Comparison of ENCODE assay signal across 8 mouse cellular contexts in the genomic region with DNA sequence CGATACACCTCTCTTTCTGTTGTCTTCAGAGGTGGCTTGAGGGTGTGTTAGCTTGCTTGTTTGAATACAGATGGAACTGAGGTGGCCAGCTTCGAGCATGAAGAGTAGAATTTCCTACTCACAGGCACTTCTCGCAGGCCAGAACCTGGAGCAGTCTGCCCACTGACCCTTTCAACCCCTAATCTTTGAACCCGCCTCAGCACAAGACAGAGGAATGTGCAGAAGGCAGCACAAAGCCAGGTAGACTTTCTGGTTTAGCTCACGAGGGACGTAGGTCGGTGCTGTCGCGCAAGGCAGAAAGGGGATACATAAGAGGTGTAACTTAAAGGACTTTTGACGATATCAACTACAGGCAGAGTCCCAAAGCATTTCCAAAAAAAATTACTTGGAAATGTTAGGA. TPM values are rescaled to one million over a fixed set of nuclear protein-coding genes. Genes with fewer than 3 reads are reported as not detected.
A peak's percentile ranks its signal among the peaks of the same experiment; 100 is the strongest.
DNase-seq lines count a peak whose midpoint lies in the region; ATAC-seq lines count a peak whose summit lies in the region.

No protein-coding gene starts in this region.

- H3K9ac ChIP-seq in forebrain, embryonic 15.5 days (replicated peaks), result peak overlapping the region; percentile 69
- peak overlapping the region; percentile 93 for H3K9ac ChIP-seq in kidney, embryonic 16.5 days (replicated peaks; ENCODE audit: low read length)
- peak overlapping the region; percentile 65; the same call in 1 of the 2 replicates for H3K9ac ChIP-seq in midbrain, embryonic 16.5 days (ENCODE audit: low read depth, low read length)

- H3K27ac ChIP-seq in heart, embryonic 10.5 days, result peak overlapping the region; percentile 95
- no peak overlapping the region for H3K27ac ChIP-seq in forebrain, embryonic 15.5 days (replicated peaks)
- peak overlapping the region; percentile 93 for H3K27ac ChIP-seq in kidney, embryonic 16.5 days (ENCODE audit: low read length)
- no peak overlapping the region for H3K27ac ChIP-seq in midbrain, embryonic 16.5 days (ENCODE audit: low read length)

- ATAC-seq in forebrain, embryonic 15.5 days (replicated peaks), result no peak
- peak; percentile 10; the same call in 1 of the 2 replicates for ATAC-seq in kidney, embryonic 16.5 days (ENCODE audit: low FRiP score, low TSS enrichment)
- no peak for ATAC-seq in midbrain, embryonic 16.5 days
- ATAC-seq in monocyte, adult 5-6 weeks (replicated peaks; ENCODE audit: insufficient number of reproducible peaks, low FRiP score, low TSS enrichment, poor library complexity, severe bottlenecking), result no peak

- intact Hi-C loops in heart, postnatal 25 days (cut with DNase I), result loop anchor here (2.0 to 5.0 kb wide), 2 partner anchors 20 to 35 kb away; no protein-coding TSS in a partner anchor

- H3K4me3 ChIP-seq in heart, embryonic 10.5 days, result peak overlapping the region; percentile 84
- H3K4me3 ChIP-seq in forebrain, embryonic 15.5 days, result peak overlapping the region; percentile 82
- peak overlapping the region; percentile 84 for H3K4me3 ChIP-seq in kidney, embryonic 16.5 days (ENCODE audit: low read length)
- H3K4me3 ChIP-seq in midbrain, embryonic 16.5 days (ENCODE audit: low read depth, low read length), result peak overlapping the region; percentile 52

- H3K4me1 ChIP-seq in heart, embryonic 10.5 days, result peaks cover 41% of the 10 kb centered on the region
- H3K4me1 ChIP-seq in forebrain, embryonic 15.5 days, result peaks cover 12% of the 10 kb centered on the region
- peaks cover 45% of the 10 kb centered on the region for H3K4me1 ChIP-seq in kidney, embryonic 16.5 days (ENCODE audit: insufficient read depth, low read length)
- H3K4me1 ChIP-seq in midbrain, embryonic 16.5 days (ENCODE audit: control insufficient read depth, insufficient read depth, low read length), result peaks cover 5% of the 10 kb centered on the region; the same call in 1 of the 2 replicates

- no peak for DNase-seq in heart, embryonic 10.5 days (ENCODE audit: low spot score)
- no peak for DNase-seq in heart, postnatal 25 days (ENCODE audit: low spot score)
- peak; percentile 38 for DNase-seq in R1 (ENCODE audit: low read depth, low spot score)
- no peak for DNase-seq in spleen, adult 12 weeks (ENCODE audit: low spot score)

- no peaks in the 10 kb centered on the region for H3K27me3 ChIP-seq in heart, embryonic 10.5 days (ENCODE audit: insufficient read depth, poor library complexity, severe bottlenecking)
- H3K27me3 ChIP-seq in forebrain, embryonic 15.5 days, result peaks cover 7% of the 10 kb centered on the region
- no peaks in the 10 kb centered on the region for H3K27me3 ChIP-seq in kidney, embryonic 16.5 days (ENCODE audit: insufficient read depth, low read length)
- H3K27me3 ChIP-seq in midbrain, embryonic 16.5 days (ENCODE audit: control insufficient read depth, insufficient read depth, low read depth, low read length), result peaks cover 8% of the 10 kb centered on the region; the same call in 1 of the 2 replicates

- no peaks in the 10 kb centered on the region for H3K36me3 ChIP-seq in heart, embryonic 10.5 days
- H3K36me3 ChIP-seq in forebrain, embryonic 15.5 days, result no peaks in the 10 kb centered on the region
- no peaks in the 10 kb centered on the region for H3K36me3 ChIP-seq in kidney, embryonic 16.5 days (ENCODE audit: insufficient read depth, low read length)
- no peaks in the 10 kb centered on the region for H3K36me3 ChIP-seq in midbrain, embryonic 16.5 days (ENCODE audit: control insufficient read depth, insufficient read depth, low read length)

- H3K4me2 ChIP-seq in forebrain, embryonic 15.5 days (replicated peaks), result peak overlapping the region; percentile 98
- H3K4me2 ChIP-seq in kidney, embryonic 16.5 days (replicated peaks; ENCODE audit: low read depth, low read length), result peak overlapping the region; percentile 83
- peak overlapping the region; percentile 99 for H3K4me2 ChIP-seq in midbrain, embryonic 16.5 days (ENCODE audit: low read length)

- WGBS in heart, embryonic 10.5 days, result 3% methylated on average over 10 of the region's 10 CpGs
- WGBS in forebrain, embryonic 15.5 days, result 5% methylated on average over 10 of the region's 10 CpGs
- 2% methylated on average over 10 of the region's 10 CpGs for WGBS in kidney, embryonic 16.5 days
- WGBS in midbrain, embryonic 16.5 days, result 4% methylated on average over 10 of the region's 10 CpGs

- H3K9me3 ChIP-seq in heart, embryonic 10.5 days, result no peaks in the 10 kb centered on the region
- H3K9me3 ChIP-seq in forebrain, embryonic 15.5 days, result no peaks in the 10 kb centered on the region
- no peaks in the 10 kb centered on the region for H3K9me3 ChIP-seq in kidney, embryonic 16.5 days (ENCODE audit: low read length)
- no peaks in the 10 kb centered on the region for H3K9me3 ChIP-seq in midbrain, embryonic 16.5 days (replicated peaks; ENCODE audit: control insufficient read depth, low read length, poor library complexity, severe bottlenecking)

RNA-seq across cellular contexts. Expression of a gene that starts 0.9 kb away (rescaled TPM):
- 22.8 and 25.7 TPM in 2 replicates for polyA plus RNA-seq in heart, embryonic 10.5 days (2016; fragmentation: Nextera tagmentation; extraction: Ambion mirVana)
- 10 to 100 TPM; 51.2 to 58.0 TPM for total RNA-seq in heart, postnatal 25 days (2021)
- 3.8 and 4.2 TPM in 2 replicates for polyA plus RNA-seq in forebrain, embryonic 15.5 days (2015; fragmentation: Nextera tagmentation; extraction: Ambion mirVana)
- polyA plus RNA-seq in kidney, embryonic 16.5 days (2015; fragmentation: Nextera tagmentation; extraction: Ambion mirVana), result 31.7 and 36.0 TPM in 2 replicates
- polyA plus RNA-seq in midbrain, embryonic 16.5 days (2015; fragmentation: Nextera tagmentation; extraction: Ambion mirVana), result 2.8 and 3.0 TPM in 2 replicates
- 6.9 to 51.9 TPM (median 11.5 TPM) in 3 replicates for total RNA-seq in monocyte, adult 5-6 weeks (2017)

RNA-seq across cellular contexts. Expression of a gene that starts 32.4 kb away (rescaled TPM):
- polyA plus RNA-seq in heart, embryonic 10.5 days (2016; fragmentation: Nextera tagmentation; extraction: Ambion mirVana), result 13.8 and 15.9 TPM in 2 replicates
- 10 to 100 TPM; 11.2 to 12.0 TPM for total RNA-seq in heart, postnatal 25 days (2021)
- polyA plus RNA-seq in forebrain, embryonic 15.5 days (2015; fragmentation: Nextera tagmentation; extraction: Ambion mirVana), result 24.8 and 25.6 TPM in 2 replicates
- polyA plus RNA-seq in kidney, embryonic 16.5 days (2015; fragmentation: Nextera tagmentation; extraction: Ambion mirVana), result 21.2 and 23.2 TPM in 2 replicates
- polyA plus RNA-seq in midbrain, embryonic 16.5 days (2015; fragmentation: Nextera tagmentation; extraction: Ambion mirVana), result 25.6 and 28.3 TPM in 2 replicates
- 33.1 to 41.1 TPM (median 33.2 TPM) in 3 replicates for total RNA-seq in monocyte, adult 5-6 weeks (2017)

Comparison
In these comparisons a context has a peak if more than half of its experiments do, and no peak if none do; other contexts are left out.
1. H3K27ac ChIP-seq: peak in heart, embryonic 10.5 days (single experiment) and kidney, embryonic 16.5 days (single experiment); none in forebrain, embryonic 15.5 days (single experiment) and midbrain, embryonic 16.5 days (single experiment).
2. Peak in every context shown above with its lines, with median percentiles within 50 percentile points of each other: H3K4me3 ChIP-seq, H3K4me2 ChIP-seq and H3K9ac ChIP-seq.